ENCODE assay signal across 8 mouse cellular contexts in genomic region chr3:129649586-129650292, GRCm38 (mm10).
A peak's percentile ranks its signal among the peaks of the same experiment; 100 is the strongest.
DNase-seq lines count a peak whose midpoint lies in the region; ATAC-seq and TF ChIP-seq lines count a peak whose summit lies in the region.
"Had no signal": no experiment of that assay in that cellular context is flagged by ENCODE, and none has a peak within 500 bp of the region (broad histone marks: within the 10 kb centered on the region; RNA-seq: fewer than 3 reads in every experiment).

No protein-coding gene starts in this region.

- no peak for TF ChIP-seq CTCF in cerebellum, adult 2 months (IDR thresholded peaks at IDR 0.05; ENCODE audit: borderline replicate concordance, insufficient read depth, low read depth, low read length)

- no peak overlapping the region for H3K4me3 ChIP-seq in hindbrain, embryonic 16.5 days (ENCODE audit: low read length)
- no peak overlapping the region for H3K4me3 ChIP-seq in hindbrain, embryonic 13.5 days
- H3K4me3 ChIP-seq in cerebellum, adult 2 months (replicated peaks; ENCODE audit: insufficient read depth, low read depth, low read length), result no peak overlapping the region
- H3K4me3 ChIP-seq: liver, embryonic 13.5 days had no signal

- H3K4me2 ChIP-seq in hindbrain, embryonic 16.5 days (ENCODE audit: low read length), result no peak overlapping the region
- no peak overlapping the region for H3K4me2 ChIP-seq in hindbrain, embryonic 13.5 days
- H3K4me2 ChIP-seq: liver, embryonic 13.5 days had no signal

- H3K9ac ChIP-seq in hindbrain, embryonic 16.5 days (ENCODE audit: low read depth, low read length), result no peak overlapping the region
- no peak overlapping the region for H3K9ac ChIP-seq in hindbrain, embryonic 13.5 days
- H3K9ac ChIP-seq: liver, embryonic 13.5 days had no signal

- peak; percentile 16 for DNase-seq in Muller cell, postnatal 12 days (ENCODE audit: inconsistent ontology term)
- peak; percentile 24 for DNase-seq in fibroblast of lung, adult 2 months (ENCODE audit: low read depth)
- peak; percentile 55 for DNase-seq in lung, postnatal 14 days
- DNase-seq in cerebellum, adult 2 months, result no peak
- DNase-seq in right cerebral cortex, adult 18-20 months, result no peak
- DNase-seq: liver, embryonic 13.5 days had no signal

- H3K36me3 ChIP-seq in hindbrain, embryonic 16.5 days (ENCODE audit: control insufficient read depth, insufficient read depth, low read length), result no peaks in the 10 kb centered on the region
- no peaks in the 10 kb centered on the region for H3K36me3 ChIP-seq in hindbrain, embryonic 13.5 days
- H3K36me3 ChIP-seq: liver, embryonic 13.5 days had no signal

- 0 out of 2 replicates have a peak, but pooled peaks have one; percentile 37 for ATAC-seq in hindbrain, embryonic 16.5 days
- no peak for ATAC-seq in hindbrain, embryonic 13.5 days (ENCODE audit: low FRiP score)

- H3K9me3 ChIP-seq in hindbrain, embryonic 16.5 days (ENCODE audit: control insufficient read depth, low read length), result no peaks in the 10 kb centered on the region
- no peaks in the 10 kb centered on the region for H3K9me3 ChIP-seq in hindbrain, embryonic 13.5 days
- H3K9me3 ChIP-seq: liver, embryonic 13.5 days had no signal

- no peaks in the 10 kb centered on the region for H3K27me3 ChIP-seq in hindbrain, embryonic 16.5 days (replicated peaks; ENCODE audit: control insufficient read depth, insufficient read depth, low read length)
- H3K27me3 ChIP-seq in hindbrain, embryonic 13.5 days, result no peaks in the 10 kb centered on the region
- no peaks in the 10 kb centered on the region for H3K27me3 ChIP-seq in cerebellum, adult 2 months (ENCODE audit: control insufficient read depth, insufficient read depth, low read length)
- H3K27me3 ChIP-seq: liver, embryonic 13.5 days had no signal

- TF ChIP-seq POLR2A in cerebellum, adult 2 months (IDR thresholded peaks at IDR 0.05; ENCODE audit: borderline replicate concordance, insufficient read depth, low read length), result no peak

- 66% methylated on average over 8 of the region's 8 CpGs for WGBS in hindbrain, embryonic 16.5 days
- 71% methylated on average over 8 of the region's 8 CpGs for WGBS in hindbrain, embryonic 13.5 days
- 87% methylated on average over 8 of the region's 8 CpGs for WGBS in cerebellum, adult 2 months

- no peak overlapping the region for H3K27ac ChIP-seq in hindbrain, embryonic 16.5 days (ENCODE audit: low read depth, low read length)
- H3K27ac ChIP-seq in hindbrain, embryonic 13.5 days, result no peak overlapping the region
- H3K27ac ChIP-seq in cerebellum, adult 2 months (ENCODE audit: insufficient read depth, low read length), result no peak overlapping the region
- H3K27ac ChIP-seq: liver, embryonic 13.5 days had no signal

- no peaks in the 10 kb centered on the region for H3K4me1 ChIP-seq in hindbrain, embryonic 16.5 days (ENCODE audit: control insufficient read depth, insufficient read depth, low read depth, low read length)
- H3K4me1 ChIP-seq in hindbrain, embryonic 13.5 days (replicated peaks), result peaks cover 15% of the 10 kb centered on the region
- H3K4me1 ChIP-seq in cerebellum, adult 2 months (ENCODE audit: control insufficient read depth, insufficient read depth, low read length), result peaks cover 5% of the 10 kb centered on the region
- H3K4me1 ChIP-seq: liver, embryonic 13.5 days had no signal

Comparison
In these comparisons a context has a peak if more than half of its experiments do, and no peak if none do; other contexts are left out.
1. DNase-seq: peak in Muller cell, postnatal 12 days (single experiment), fibroblast of lung, adult 2 months (single experiment) and lung, postnatal 14 days (single experiment); none in cerebellum, adult 2 months (0 of 2) and right cerebral cortex, adult 18-20 months (single experiment).